In the genomic region with DNA sequence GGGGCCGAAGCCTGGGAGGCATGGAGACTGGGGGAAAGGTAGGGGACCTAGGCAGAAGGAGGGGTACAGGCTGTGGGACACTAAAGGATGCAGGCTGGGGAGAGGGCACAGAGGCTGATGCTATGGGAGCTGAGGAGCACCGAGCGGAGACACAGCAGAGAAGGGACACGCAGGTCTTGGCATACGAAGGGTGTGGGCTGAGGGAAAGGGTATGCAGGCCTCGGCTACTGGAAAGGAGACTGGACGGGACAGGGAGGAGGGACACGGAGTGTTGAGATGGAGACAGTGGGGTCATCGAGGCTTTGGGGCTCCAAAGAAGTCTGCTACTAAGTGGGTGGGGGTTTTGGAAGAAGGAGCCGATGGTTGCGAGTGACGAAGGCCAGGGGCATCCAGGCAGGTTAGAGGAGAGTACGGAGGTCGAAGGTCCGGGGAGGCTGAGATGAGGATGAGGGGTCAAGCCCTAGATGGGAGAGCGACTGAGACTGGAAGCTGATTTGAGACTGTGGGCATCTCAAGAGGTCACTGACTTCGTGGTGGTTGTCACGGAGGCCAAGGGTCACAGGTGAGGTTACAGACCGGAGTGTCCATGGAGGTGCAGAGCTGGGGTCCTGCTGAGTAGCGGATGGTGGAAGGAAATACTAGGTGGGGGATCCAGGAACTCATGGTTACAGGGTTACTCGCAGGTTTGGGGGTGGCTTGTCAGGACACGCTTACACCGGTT, we compare ENCODE assay signal across 9 mouse cellular contexts. TPM values are rescaled to one million over a fixed set of nuclear protein-coding genes. Genes with fewer than 3 reads are reported as not detected.
DNase-seq lines count a peak whose midpoint lies in the region; ATAC-seq and TF ChIP-seq lines count a peak whose summit lies in the region.
"Had no signal": no experiment of that assay in that cellular context is flagged by ENCODE, and none has a peak within 500 bp of the region (broad histone marks: within the 10 kb centered on the region; RNA-seq: fewer than 3 reads in every experiment).

No protein-coding gene starts in this region.

- no peaks in the 10 kb centered on the region for H3K4me1 ChIP-seq in kidney, adult 2 months (ENCODE audit: control insufficient read depth, insufficient read depth, low read length)
- peaks cover 49% of the 10 kb centered on the region for H3K4me1 ChIP-seq in hindbrain, embryonic 12.5 days
- H3K4me1 ChIP-seq in midbrain, embryonic 16.5 days (ENCODE audit: control insufficient read depth, insufficient read depth, low read length), result peaks cover 35% of the 10 kb centered on the region

- no peaks in the 10 kb centered on the region for H3K36me3 ChIP-seq in kidney, adult 2 months (ENCODE audit: control insufficient read depth, insufficient read depth, low read length)
- H3K36me3 ChIP-seq in hindbrain, embryonic 12.5 days, result no peaks in the 10 kb centered on the region
- H3K36me3 ChIP-seq in midbrain, embryonic 16.5 days (ENCODE audit: control insufficient read depth, insufficient read depth, low read length), result no peaks in the 10 kb centered on the region

- no peak for TF ChIP-seq CTCF in kidney, adult 2 months (conservative IDR thresholded peaks at IDR 0.05; ENCODE audit: insufficient read depth, insufficient read length, low read depth, low read length)

- H3K9me3 ChIP-seq in hindbrain, embryonic 12.5 days (replicated peaks), result no peaks in the 10 kb centered on the region
- H3K9me3 ChIP-seq in midbrain, embryonic 16.5 days (replicated peaks; ENCODE audit: control insufficient read depth, low read length, poor library complexity, severe bottlenecking), result no peaks in the 10 kb centered on the region

- no peak for DNase-seq in kidney, adult 2 months
- DNase-seq in kidney, postnatal 10 days, result no peak
- DNase-seq in embryo, embryonic 10.5 days (ENCODE audit: low spot score), result peak; percentile 36
- DNase-seq in layer of hippocampus, postnatal 36 days, result no peak
- no peak for DNase-seq in thymus, postnatal 14 days
- no peak for DNase-seq in gastrocnemius, postnatal 4 days (ENCODE audit: low spot score in 2 of 2)

- ATAC-seq in hindbrain, embryonic 12.5 days (ENCODE audit: low FRiP score), result peak; percentile 26; the same call in 1 of the 2 replicates
- ATAC-seq in midbrain, embryonic 16.5 days, result peak; percentile 49
- ATAC-seq: Patski had no signal

- no peak for TF ChIP-seq POLR2A in kidney, adult 2 months (IDR thresholded peaks at IDR 0.05; ENCODE audit: low read depth, low read length)

- H3K4me2 ChIP-seq in hindbrain, embryonic 12.5 days (replicated peaks), result peak overlapping the region; percentile 96
- peak overlapping the region; percentile 95 for H3K4me2 ChIP-seq in midbrain, embryonic 16.5 days (ENCODE audit: low read length)

- no peak overlapping the region for H3K27ac ChIP-seq in kidney, adult 2 months (ENCODE audit: insufficient read depth, low read depth, low read length)
- H3K27ac ChIP-seq in hindbrain, embryonic 12.5 days, result peak overlapping the region; percentile 77
- peak overlapping the region; percentile 96 for H3K27ac ChIP-seq in midbrain, embryonic 16.5 days (ENCODE audit: low read length)

- peak overlapping the region; percentile 86 for H3K9ac ChIP-seq in hindbrain, embryonic 12.5 days
- H3K9ac ChIP-seq in midbrain, embryonic 16.5 days (ENCODE audit: low read depth, low read length), result peak overlapping the region; percentile 97

- H3K4me3 ChIP-seq in kidney, adult 2 months (ENCODE audit: insufficient read depth, low read depth, low read length), result peak overlapping the region; percentile 50; the same call in 1 of the 2 replicates
- H3K4me3 ChIP-seq in hindbrain, embryonic 12.5 days, result peak overlapping the region; percentile 67
- H3K4me3 ChIP-seq in midbrain, embryonic 16.5 days (ENCODE audit: low read depth, low read length), result peak overlapping the region; percentile 77

- no peaks in the 10 kb centered on the region for H3K27me3 ChIP-seq in kidney, adult 2 months (replicated peaks; ENCODE audit: control insufficient read depth, insufficient read depth, low read length)
- H3K27me3 ChIP-seq in hindbrain, embryonic 12.5 days, result peaks cover 40% of the 10 kb centered on the region
- H3K27me3 ChIP-seq in midbrain, embryonic 16.5 days (ENCODE audit: control insufficient read depth, insufficient read depth, low read depth, low read length), result no peaks in the 10 kb centered on the region
- H3K27me3 ChIP-seq: Patski had no signal

- WGBS in kidney, adult 2 months, result 30% methylated on average over 23 of the region's 23 CpGs
- WGBS in hindbrain, embryonic 12.5 days, result 8% methylated on average over 23 of the region's 23 CpGs
- whole genome bisulfite sequencing in midbrain, embryonic 16.5 days, result 7% methylated on average over 23 of the region's 23 CpGs

RNA-seq across cellular contexts. Expression of a gene that starts 0.7 kb away (rescaled TPM):
- polyA plus RNA-seq in kidney, adult 2 months (2012; rRNA removed), result 5.1 and 6.8 TPM in 2 replicates
- polyA plus RNA-seq in hindbrain, embryonic 12.5 days (2016; fragmentation: Nextera tagmentation; extraction: Ambion mirVana), result 12.6 and 13.5 TPM in 2 replicates
- polyA plus RNA-seq in midbrain, embryonic 16.5 days (2015; fragmentation: Nextera tagmentation; extraction: Ambion mirVana), result 42.3 and 46.5 TPM in 2 replicates
- total RNA-seq in layer of hippocampus, postnatal 36 days (2021), result 100 to 1,000 TPM; 213 to 224 TPM
- total RNA-seq in gastrocnemius, postnatal 4 days (2021), result 10 to 100 TPM; 25.9 to 29.2 TPM

RNA-seq across cellular contexts. Expression of a gene that starts 38.9 kb away (rescaled TPM):
- polyA plus RNA-seq in kidney, adult 2 months (2012; rRNA removed), result 5.8 and 6.8 TPM in 2 replicates
- 39.5 and 47.3 TPM in 2 replicates for polyA plus RNA-seq in hindbrain, embryonic 12.5 days (2016; fragmentation: Nextera tagmentation; extraction: Ambion mirVana)
- polyA plus RNA-seq in midbrain, embryonic 16.5 days (2015; fragmentation: Nextera tagmentation; extraction: Ambion mirVana), result 29.5 and 30.4 TPM in 2 replicates
- total RNA-seq in layer of hippocampus, postnatal 36 days (2021), result 10 to 100 TPM; 28.7 to 33.0 TPM
- 10 to 100 TPM; 22.5 to 24.4 TPM for total RNA-seq in gastrocnemius, postnatal 4 days (2021)

RNA-seq across cellular contexts. Expression of a gene that starts 50.8 kb away (rescaled TPM):
- polyA plus RNA-seq in kidney, adult 2 months (2012; rRNA removed), result 28.5 and 35.6 TPM in 2 replicates
- 17.3 and 22.0 TPM in 2 replicates for polyA plus RNA-seq in hindbrain, embryonic 12.5 days (2016; fragmentation: Nextera tagmentation; extraction: Ambion mirVana)
- polyA plus RNA-seq in midbrain, embryonic 16.5 days (2015; fragmentation: Nextera tagmentation; extraction: Ambion mirVana), result 20.7 and 21.3 TPM in 2 replicates
- 10 to 100 TPM; 15.1 to 16.9 TPM for total RNA-seq in layer of hippocampus, postnatal 36 days (2021)
- total RNA-seq in gastrocnemius, postnatal 4 days (2021), result 1 to 10 TPM; 8.7 to 9.6 TPM

RNA-seq across cellular contexts. Expression of a gene that starts 51.0 kb away (rescaled TPM):
- 77.7 and 79.3 TPM in 2 replicates for polyA plus RNA-seq in kidney, adult 2 months (2012; rRNA removed)
- polyA plus RNA-seq in hindbrain, embryonic 12.5 days (2016; fragmentation: Nextera tagmentation; extraction: Ambion mirVana), result 45.8 and 52.7 TPM in 2 replicates
- polyA plus RNA-seq in midbrain, embryonic 16.5 days (2015; fragmentation: Nextera tagmentation; extraction: Ambion mirVana), result 41.4 and 46.8 TPM in 2 replicates
- total RNA-seq in layer of hippocampus, postnatal 36 days (2021), result 10 to 100 TPM; 34.7 to 35.9 TPM
- 10 to 100 TPM; 44.2 to 44.3 TPM for total RNA-seq in gastrocnemius, postnatal 4 days (2021)
